Mouse (Mus musculus): Measurements from ENCODE around the gene Ubl7.

DNA sequence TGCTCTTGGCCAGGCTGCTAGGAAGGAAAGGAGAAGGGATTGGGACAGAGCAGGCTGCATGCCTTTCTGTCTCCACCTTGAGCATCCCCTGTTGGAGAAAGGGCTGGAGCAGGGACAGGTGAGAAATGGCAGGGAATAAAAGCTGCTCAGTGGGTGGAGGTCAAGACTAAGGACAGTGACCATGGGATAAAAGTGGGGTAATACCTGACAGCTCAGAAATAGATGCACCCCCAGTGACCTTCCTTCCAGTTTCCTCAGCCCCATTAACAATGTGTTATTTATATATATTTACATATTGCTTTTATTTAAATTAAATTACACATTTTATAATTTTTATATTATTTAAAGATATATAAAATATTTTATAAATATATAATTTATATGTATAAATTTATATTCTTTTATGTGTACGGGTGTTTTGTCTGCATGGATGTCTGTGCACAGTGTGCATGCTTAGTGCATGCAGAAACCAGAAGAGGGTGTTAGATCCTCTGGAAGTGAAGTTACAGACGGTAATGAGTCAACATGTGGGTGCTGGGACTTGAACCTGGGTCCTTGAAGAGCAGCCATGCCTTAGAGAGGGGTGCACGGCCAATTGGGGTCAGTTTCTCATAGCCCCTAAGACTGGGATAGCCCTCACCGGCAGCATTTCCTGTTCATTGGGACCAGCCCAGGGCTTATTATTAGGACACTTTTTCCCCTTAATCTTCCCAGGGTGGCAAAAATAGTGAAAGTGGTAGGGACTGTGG is 52.6 kb downstream of the Ubl7 start:
- TF ChIP-seq EP300 (IDR thresholded peaks at IDR 0.05; ENCODE audit: low read depth in 1 of 2, low read length in 2 of 2) (no peak), CTCF (IDR thresholded peaks at IDR 0.05 in 2 of 3, conservative IDR thresholded peaks at IDR 0.05 in 1 of 3; ENCODE audit: control insufficient read depth in 1 of 3, insufficient read depth in 1 of 3, low read depth in 2 of 3, low read length in 3 of 3, poor library complexity in 1 of 3, severe bottlenecking in 1 of 3) (no peak), CHD2 (IDR thresholded peaks at IDR 0.05; ENCODE audit: low read length) (no peak), E2F4 (IDR thresholded peaks at IDR 0.05; ENCODE audit: borderline replicate concordance, low read depth, low read length) (no peak), USF1 (IDR thresholded peaks at IDR 0.05; ENCODE audit: low read depth, low read length) (no peak), SMC3 (IDR thresholded peaks at IDR 0.05; ENCODE audit: low read depth, low read length) (no peak)

All from MEL (cell line).